Mouse (Mus musculus) CH12.LX (cell line): Measurements from ENCODE around the gene Dtl. TPM values are rescaled to one million over a fixed set of nuclear protein-coding genes. Genes with fewer than 3 reads are reported as not detected.

Source experiments
- DNase-seq: peaks from one replicate; pipeline ENCODE4 v3.0.0-alpha.2; 2013; ENCODE audit errors: extremely low read depth
- H3K27ac ChIP-seq: 2 replicates; pipeline ENCODE4 v1.5.1; 2012; ENCODE audit warnings: low read depth, mild to moderate bottlenecking, control low read depth, moderate library complexity; ENCODE audit not compliant: insufficient read depth
- H3K27me3 ChIP-seq: replicated peaks from 2 replicates; pipeline ENCODE3; 2012; ENCODE audit warnings: inconsistent platforms
- H3K36me3 ChIP-seq, 2 experiments: replicated peaks in 1 of 2; 2 replicates each; pipeline versions ENCODE3 to v1.6.1; 2012; ENCODE audit warnings: inconsistent platforms in 1 of 2, low read length in 1 of 2, mild to moderate bottlenecking in 1 of 2, mixed read lengths in 1 of 2, moderate library complexity in 1 of 2; ENCODE audit not compliant: control insufficient read depth in 1 of 2, insufficient read depth in 1 of 2
- H3K4me1 ChIP-seq, 2 experiments: 2 replicates each; pipeline ENCODE4 v1.6.1; 2012; ENCODE audit warnings: inconsistent platforms in 1 of 2, moderate library complexity in 1 of 2; ENCODE audit not compliant: insufficient read depth in 2 of 2, control insufficient read depth in 1 of 2
- H3K4me2 ChIP-seq: 2 replicates; pipeline ENCODE4 v1.6.1; 2012; ENCODE audit warnings: low read depth, mild to moderate bottlenecking, control low read depth; ENCODE audit not compliant: poor library complexity, insufficient read depth, severe bottlenecking
- H3K4me3 ChIP-seq, 3 experiments: fragments of 150-350 bp in 1 of 3; sonication (generic) in 1 of 3; replicated peaks in 1 of 3; 2 replicates each; pipeline versions ENCODE3 to v1.5.1; 2011 to 2012; ENCODE audit warnings: low read depth in 2 of 3, low read length in 2 of 3, mild to moderate bottlenecking in 2 of 3, moderate library complexity in 2 of 3, control low read depth in 1 of 3, improper control_type of control experiment in 1 of 3, inconsistent platforms in 1 of 3, mixed read lengths in 1 of 3; ENCODE audit not compliant: poor library complexity in 1 of 3
- H3K79me2 ChIP-seq: replicated peaks from 2 replicates; pipeline ENCODE4 v1.6.1; 2012; ENCODE audit warnings: mild to moderate bottlenecking, moderate library complexity; ENCODE audit not compliant: control insufficient read depth, poor library complexity, insufficient read depth, severe bottlenecking; ENCODE audit errors: extremely low read depth
- H3K9ac ChIP-seq: 2 replicates; pipeline ENCODE4 v1.6.1; 2012; ENCODE audit warnings: low read depth, mild to moderate bottlenecking, control low read depth, moderate library complexity; ENCODE audit not compliant: insufficient read depth
- H3K9me3 ChIP-seq: replicated peaks from 2 replicates; pipeline ENCODE3; 2012; ENCODE audit warnings: low read length, inconsistent platforms, mixed read lengths
- CHD1 ChIP-seq: IDR thresholded peaks from 2 replicates; pipeline ENCODE4 v1.6.1; 2012; ENCODE audit warnings: low read depth, low read length, improper control_type of control experiment, inconsistent platforms
- CTCF ChIP-seq, 2 experiments: IDR thresholded peaks in 1 of 2; conservative IDR thresholded peaks in 1 of 2; 2 replicates each; pipeline ENCODE4 v1.5.1; 2011 to 2012; ENCODE audit warnings: low read depth in 2 of 2, low read length in 2 of 2, improper control_type of control experiment in 1 of 2, inconsistent platforms in 1 of 2, mild to moderate bottlenecking in 1 of 2, moderate library complexity in 1 of 2
- JUND ChIP-seq: conservative IDR thresholded peaks from 2 replicates; pipeline ENCODE4 v1.6.1; 2011; ENCODE audit warnings: low read depth, low read length, improper control_type of control experiment
- MAFK ChIP-seq: IDR thresholded peaks from 2 replicates; pipeline ENCODE4 v1.6.1; 2011; ENCODE audit warnings: low read length, improper control_type of control experiment; ENCODE audit not compliant: insufficient replicate concordance
- MAZ ChIP-seq: IDR thresholded peaks from 2 replicates; pipeline ENCODE4 v1.6.1; 2012; ENCODE audit warnings: low read depth, mild to moderate bottlenecking, inconsistent platforms, low read length, improper control_type of control experiment, moderate library complexity
- NRF1 ChIP-seq: IDR thresholded peaks from 2 replicates; pipeline ENCODE4 v1.6.1; 2014; ENCODE audit warnings: low read depth, mild to moderate bottlenecking, inconsistent platforms, low read length, improper control_type of control experiment, moderate library complexity
- PAX5 ChIP-seq: IDR thresholded peaks from 2 replicates; pipeline ENCODE4 v1.6.1; 2012; ENCODE audit warnings: low read length, inconsistent platforms, mixed read lengths
- POLR2AphosphoS2 ChIP-seq: IDR thresholded peaks from 2 replicates; pipeline ENCODE4 v1.6.1; 2011; ENCODE audit warnings: low read depth, low read length, improper control_type of control experiment
- RAD21 ChIP-seq: IDR thresholded peaks from 2 replicates; pipeline ENCODE4 v1.6.1; 2011; ENCODE audit warnings: low read depth, mild to moderate bottlenecking, low read length, improper control_type of control experiment, moderate library complexity
- RCOR1 ChIP-seq: conservative IDR thresholded peaks from 2 replicates; pipeline ENCODE4 v1.6.1; 2012; ENCODE audit warnings: low read depth, mild to moderate bottlenecking, inconsistent platforms, low read length, improper control_type of control experiment
- SIN3A ChIP-seq: IDR thresholded peaks from 2 replicates; pipeline ENCODE4 v1.6.1; 2012; ENCODE audit warnings: low read length, improper control_type of control experiment, inconsistent platforms
- TBP ChIP-seq: conservative IDR thresholded peaks from 2 replicates; pipeline ENCODE4 v1.6.1; 2011; ENCODE audit warnings: low read depth, low read length, improper control_type of control experiment
- ZC3H11A ChIP-seq: IDR thresholded peaks from 2 replicates; pipeline ENCODE4 v1.6.1; 2012; ENCODE audit warnings: low read depth, mild to moderate bottlenecking, inconsistent platforms, low read length, improper control_type of control experiment
- dilution Hi-C: fragments of 300-500 bp; cut with MboI; formaldehyde crosslinking; loops from 2 replicates; pipeline ENCODE4 v1.14.3; 2020; ENCODE audit warnings: low sequenced_read_pairs; ENCODE audit not compliant: extremely low pct_unique_long_range_greater_than_20kb, extremely low pct_ligation_motif_present
- in situ Hi-C: fragments of 300-500 bp; cut with MboI; formaldehyde crosslinking; loops from 3 replicates; pipeline ENCODE4 v1.14.3; 2019; ENCODE audit warnings: low sequenced_read_pairs, low pct_ligation_motif_present, low pct_unique_long_range_greater_than_20kb, mixed read lengths
- polyA plus RNA-seq: library from polyadenylated mRNA; unstranded; fragments of >175 nt; gene quantifications from 2 replicates; pipeline ENCODE4 v1.2.1, GENCODE M21; 2012; ENCODE audit warnings: low read depth; ENCODE audit not compliant: insufficient read length
- total RNA-seq, 2 experiments: library from RNA; depleted of rRNA; stranded (reverse); fragments of 300-350 nt in 1 of 2; fragments of >200 nt in 1 of 2; gene quantifications; 2 replicates each; pipeline ENCODE4 v1.2.3; 2012 to 2014

The Dtl gene
- total and polyA plus RNA-seq, 3 experiments = 31.8 to 65.2 (median 37.9) TPM

DNA sequence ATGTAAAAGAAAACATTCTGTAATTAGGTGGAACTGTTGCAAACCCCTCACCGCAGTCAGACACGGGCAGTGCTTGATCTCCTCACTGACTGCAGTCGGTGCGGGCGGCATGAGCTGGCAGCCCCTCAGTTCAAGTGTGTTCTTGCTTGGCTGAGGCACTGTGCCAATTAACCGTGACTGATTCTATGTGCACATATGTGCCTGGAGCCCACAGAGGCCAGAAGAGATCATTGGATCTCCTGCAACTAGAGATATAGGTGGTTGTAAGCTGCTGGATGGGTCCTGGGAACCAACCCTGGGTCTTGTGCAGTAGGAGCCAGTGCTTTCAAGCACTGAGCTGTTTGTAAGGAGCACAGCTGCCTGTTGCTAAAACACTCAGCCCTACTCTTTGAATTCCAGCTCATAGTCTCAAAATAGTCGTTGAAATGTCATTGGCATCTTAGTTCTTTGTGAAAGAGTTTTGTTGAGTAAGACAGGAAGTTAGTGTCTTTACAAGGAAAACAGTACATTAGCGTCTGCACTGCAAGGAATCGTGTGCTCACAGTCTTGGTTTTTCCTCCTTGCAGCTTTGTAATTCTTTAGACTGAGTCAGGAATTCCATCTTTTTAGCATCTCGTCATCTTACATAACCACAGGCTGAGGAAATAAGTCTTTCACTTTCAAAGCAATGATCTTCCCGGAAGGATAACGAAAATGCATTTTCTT is 16.8 kb upstream of the Dtl start:
- no peak for TF ChIP-seq MAFK
- in situ Hi-C loops = no loop called here
- H3K27ac ChIP-seq = no peak overlapping the region

DNA sequence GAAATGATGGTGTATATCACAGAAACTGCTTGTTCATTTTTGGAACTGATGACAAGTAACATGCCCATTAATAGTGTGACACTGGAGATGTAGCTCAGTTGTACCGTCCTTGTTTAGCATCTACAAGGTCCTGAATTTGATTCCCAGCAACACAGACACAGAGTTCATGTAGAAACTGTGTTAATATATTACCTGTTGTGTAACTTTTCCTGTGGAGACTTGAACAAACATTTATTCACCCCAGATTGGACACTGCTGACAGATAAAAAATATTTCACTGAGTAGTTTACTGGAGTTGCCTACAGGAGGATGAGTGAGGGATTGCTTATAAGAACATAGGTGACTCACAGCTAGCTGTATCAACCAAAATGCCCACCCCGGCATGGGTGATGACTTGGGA is 13.4 kb upstream of the Dtl start:
- dilution Hi-C loops = no loop called here
- no peaks in the 10 kb centered on the region for H3K9me3 ChIP-seq
- TF ChIP-seq JUND (no peak), NRF1 (no peak), CTCF (conservative IDR thresholded peaks at IDR 0.05 in 1 of 2, IDR thresholded peaks at IDR 0.05 in 1 of 2; ENCODE audit: low read depth in 2 of 2, low read length in 2 of 2) (no peak), TBP (no peak), RCOR1 (no peak), SIN3A (no peak), ZC3H11A (no peak), PAX5 (no peak)

More for the DNA sequence above, 16.8 kb upstream of the Dtl start:
- no peak for DNase-seq
- H3K9ac ChIP-seq = no peak overlapping the region
- dilution Hi-C loops = no loop called here
- no peaks in the 10 kb centered on the region for H3K4me1 ChIP-seq
- H3K9me3 ChIP-seq = no peaks in the 10 kb centered on the region
- no peak overlapping the region for H3K4me3 ChIP-seq
- H3K4me2 ChIP-seq = no peak overlapping the region
- H3K27me3 ChIP-seq = no peaks in the 10 kb centered on the region
- no peaks in the 10 kb centered on the region for H3K79me2 ChIP-seq
- H3K36me3 ChIP-seq = peaks cover 60 to 94% of the 10 kb centered on the region in 2 experiments

DNA sequence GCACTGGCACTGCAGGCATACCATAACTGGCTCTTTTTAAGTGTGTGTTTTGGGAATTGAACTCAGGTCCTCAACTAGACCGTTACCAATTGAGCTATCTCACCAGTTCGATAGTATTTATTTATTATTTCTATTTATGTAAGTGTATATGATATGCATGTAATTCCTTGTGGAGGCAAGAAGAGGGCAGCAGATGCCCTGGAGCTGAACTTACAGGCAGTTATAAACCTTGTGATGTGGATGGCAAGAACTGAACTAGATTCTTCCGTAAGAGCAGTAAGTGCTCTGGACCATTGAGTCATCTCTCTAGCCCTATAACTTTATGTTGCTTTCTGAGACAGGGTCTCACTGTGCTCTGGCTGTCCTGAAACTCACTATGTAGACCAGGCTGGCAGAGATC is 11.7 kb upstream of the Dtl start:
- no peaks in the 10 kb centered on the region for H3K27me3 ChIP-seq
- H3K27ac ChIP-seq = no peak overlapping the region
- no peaks in the 10 kb centered on the region for H3K9me3 ChIP-seq
- no peak overlapping the region for H3K9ac ChIP-seq
- dilution Hi-C loops (no loop called here), in situ Hi-C loops (no loop called here)
- peaks cover 52 to 93% of the 10 kb centered on the region in 2 experiments for H3K36me3 ChIP-seq
- DNase-seq = no peak
- no peak for TF ChIP-seq TBP
- no peak for TF ChIP-seq MAZ
- peak in 1 of 2 experiments; percentile 25; a peak in 2 of 4 replicates for TF ChIP-seq CTCF (conservative IDR thresholded peaks at IDR 0.05 in 1 of 2, IDR thresholded peaks at IDR 0.05 in 1 of 2; ENCODE audit: low read depth in 2 of 2, low read length in 2 of 2)
- TF ChIP-seq JUND = no peak
- no peak for TF ChIP-seq MAFK
- TF ChIP-seq CHD1 = no peak
- peak; percentile 29 for TF ChIP-seq RAD21
- no peak for TF ChIP-seq POLR2AphosphoS2
- H3K4me2 ChIP-seq = no peak overlapping the region
- peaks cover 12% of the 10 kb centered on the region for H3K79me2 ChIP-seq
- H3K4me3 ChIP-seq = no peak overlapping the region
- no peaks in the 10 kb centered on the region for H3K4me1 ChIP-seq

More for the DNA sequence above, 13.4 kb upstream of the Dtl start:
- DNase-seq = no peak
- Histone ChIP-seq H3K79me2 (peaks cover 12% of the 10 kb centered on the region), H3K9ac (no peak overlapping the region), H3K4me3 (no peak overlapping the region), H3K27ac (no peak overlapping the region), H3K27me3 (no peaks in the 10 kb centered on the region), H3K4me2 (no peak overlapping the region), H3K36me3 (peaks cover 51 to 93% of the 10 kb centered on the region in 2 experiments), H3K4me1 (no peaks in the 10 kb centered on the region)
- in situ Hi-C loops = no loop called here
